Mouse (Mus musculus) frontal cortex, postnatal 25 days (tissue): ENCODE results near the gene Kcnj2.

Experiments
- DNase-seq, 2 experiments: peaks; one replicate each; pipeline ENCODE4 v3.0.0; 2022; ENCODE audit warnings: low spot score in 2 of 2

Gene Kcnj2

GRCm38 (mm10) chr11:111091117-111091516 lies 25.2 kb downstream of the Kcnj2 start:
- DNase-seq: no peak

DNA sequence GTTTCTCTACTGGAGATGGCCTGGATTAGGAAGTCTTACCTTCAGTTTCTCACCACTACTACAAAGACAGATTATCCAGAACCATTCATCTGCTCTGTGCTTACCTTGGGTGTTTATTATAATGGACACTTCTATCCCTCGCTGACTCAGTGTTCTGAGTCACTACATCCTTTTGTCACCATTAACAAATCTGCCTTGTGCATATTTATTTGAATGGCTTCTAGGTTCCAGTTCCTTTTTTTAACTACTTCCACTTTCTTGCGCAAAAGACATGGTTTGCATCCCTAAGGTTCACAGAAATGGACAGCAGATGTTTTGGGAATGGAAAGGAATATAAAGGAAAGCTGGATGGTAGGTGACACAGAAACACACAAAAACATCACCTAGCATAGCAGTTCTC lies 27.0 kb downstream of the Kcnj2 start:
- DNase-seq: no peak

- no peak for DNase-seq
These were observed 30.6 kb downstream of the Kcnj2 start for GRCm38 (mm10) chr11:111096612-111097011.

GRCm38 (mm10) chr11:111100131-111100530 lies 34.2 kb downstream of the Kcnj2 start:
- DNase-seq: no peak

GRCm38 (mm10) chr11:111100651-111101050 lies 34.7 kb downstream of the Kcnj2 start:
- no peak for DNase-seq

GRCm38 (mm10) chr11:111101620-111102176 lies 35.7 kb downstream of the Kcnj2 start:
- no peak for DNase-seq

DNA sequence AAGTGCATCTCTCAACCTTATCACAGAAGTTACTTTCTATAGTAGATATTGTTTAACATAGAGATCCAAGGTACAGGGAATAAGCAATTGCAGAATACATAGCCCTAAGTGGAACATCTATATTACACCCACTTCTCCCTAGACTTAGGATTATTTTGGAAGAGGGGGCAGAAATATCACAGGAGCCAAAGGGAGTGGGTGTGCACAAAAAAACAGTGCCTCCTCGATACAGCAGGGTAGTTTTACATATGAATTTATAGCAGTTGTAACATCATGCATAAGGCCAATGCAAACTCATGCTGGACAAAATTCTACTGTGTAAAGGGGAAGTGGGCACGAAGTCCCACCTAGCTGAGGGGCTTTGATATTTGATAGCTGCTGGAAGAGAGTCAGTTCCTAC lies 38.5 kb downstream of the Kcnj2 start:
- no peak for DNase-seq

GRCm38 (mm10) chr11:111108130-111108529 lies 42.2 kb downstream of the Kcnj2 start:
- DNase-seq: no peak

- no peak for DNase-seq
These were observed 55.5 kb downstream of the Kcnj2 start for GRCm38 (mm10) chr11:111121514-111121913.

- no peak for DNase-seq
These were observed 57.4 kb downstream of the Kcnj2 start for GRCm38 (mm10) chr11:111123324-111123723.

GRCm38 (mm10) chr11:111125963-111126362 lies 60.0 kb downstream of the Kcnj2 start:
- DNase-seq: no peak
